Mouse (Mus musculus) adrenal gland, adult 8-10 months (tissue): ENCODE data around the gene Grk2. TPM values are rescaled to one million over a fixed set of nuclear protein-coding genes. Genes with fewer than 3 reads are reported as not detected.
"Not testable (repeated sequence)": the region's sequence is repeated elsewhere in the genome, so short reads cannot be mapped to it uniquely, and the experiment has no call there.

ENCODE experiments used
- DNase-seq: peaks from one replicate; pipeline ENCODE4 v3.0.0; 2022
- microRNA-seq, 2 experiments: library from miRNA; unstranded; fragments of <30 nt; microRNA quantifications; one replicate each; pipeline ENCODE4 v1.2.0; 2022
- total RNA-seq, 4 experiments: library from RNA; stranded (reverse); gene quantifications; 2 replicates each; pipeline ENCODE4 v1.2.4; 2022

Grk2 gene
- total RNA-seq, 4 experiments from 2014 or later, result 42.3 to 71.6 (median 53.0) TPM

GRCm38 (mm10) chr19:4268566-4269361 lies 37.3 kb downstream of the Grk2 start, which contains the start of gene Ssh3:
Ssh3 (minus strand) TSS chr19:4269180.
- peak; percentile 78 for DNase-seq

- DNase-seq, result no peak
Measured at GRCm38 (mm10) chr19:4265956-4266355, 40.1 kb downstream of the Grk2 start.

DNA sequence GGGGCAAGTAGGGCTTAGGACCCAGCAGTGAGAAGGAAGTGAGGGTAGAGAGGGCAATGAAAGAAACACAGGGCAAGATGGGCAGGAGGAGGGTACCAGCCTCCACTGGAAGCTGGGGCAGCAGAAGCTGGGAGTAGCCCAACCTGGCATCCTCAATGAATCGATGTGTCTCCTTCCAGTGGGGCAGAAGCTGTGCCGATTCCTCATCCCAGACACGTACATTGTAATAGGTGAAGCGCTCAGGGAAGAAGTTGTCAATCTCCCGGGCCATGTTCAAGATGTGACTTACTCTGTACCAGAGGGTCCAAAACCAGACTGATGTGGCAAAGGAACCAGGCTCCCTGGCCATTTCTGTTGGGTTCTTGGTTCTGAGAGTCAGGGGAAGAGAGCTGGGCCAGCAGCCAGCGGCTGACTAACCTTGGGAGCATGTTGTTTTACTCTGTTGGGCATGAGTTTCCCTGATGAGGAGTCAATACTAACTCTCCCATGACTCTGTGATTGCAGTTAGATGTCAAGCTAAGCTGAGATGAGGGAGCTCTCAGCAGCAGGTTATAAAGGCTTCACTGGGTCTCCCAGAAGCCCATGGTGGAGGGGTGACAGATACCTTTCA lies 41.7 kb downstream of the Grk2 start:
- no peak for DNase-seq

DNA sequence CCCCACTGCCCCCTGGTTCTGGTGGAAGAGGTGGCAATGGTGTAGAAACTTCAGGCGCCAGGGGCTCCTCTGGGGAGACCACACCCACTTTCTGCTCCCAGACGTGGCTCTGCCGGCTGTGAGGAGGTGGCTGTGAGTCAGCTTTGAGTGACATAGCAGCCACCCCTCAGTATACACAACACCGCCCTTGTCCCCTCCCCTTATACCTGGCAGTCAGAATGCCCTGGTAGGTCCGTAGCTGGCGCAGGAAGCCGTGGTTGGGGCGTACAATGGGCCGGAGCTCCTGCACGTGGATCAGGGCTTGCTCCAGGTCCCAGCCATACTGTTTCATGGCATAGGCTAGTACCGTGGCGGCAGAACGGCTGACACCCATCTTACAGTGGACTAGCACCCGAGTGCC lies 42.3 kb downstream of the Grk2 start:
- no peak for DNase-seq

DNA sequence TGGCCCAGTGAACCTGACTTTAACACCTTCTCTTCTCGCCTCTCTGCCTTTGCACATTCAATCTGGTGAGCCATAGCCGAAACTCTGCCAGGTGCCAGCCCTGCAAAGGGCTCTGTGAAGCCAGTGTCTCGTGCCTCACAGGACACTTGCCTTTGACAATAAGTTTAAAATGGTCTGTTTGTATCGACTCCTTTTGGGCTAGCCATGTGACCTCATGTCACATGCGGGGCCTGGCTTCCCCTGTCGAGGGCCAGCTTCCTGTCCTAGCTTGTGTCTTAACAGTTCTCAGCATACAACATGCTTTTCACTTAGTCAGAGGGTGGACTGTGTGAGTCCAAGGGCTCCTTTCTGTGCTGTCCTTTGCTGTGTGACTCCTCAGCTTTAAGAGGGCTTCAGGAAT lies 43.3 kb downstream of the Grk2 start:
- no peak for DNase-seq

DNA sequence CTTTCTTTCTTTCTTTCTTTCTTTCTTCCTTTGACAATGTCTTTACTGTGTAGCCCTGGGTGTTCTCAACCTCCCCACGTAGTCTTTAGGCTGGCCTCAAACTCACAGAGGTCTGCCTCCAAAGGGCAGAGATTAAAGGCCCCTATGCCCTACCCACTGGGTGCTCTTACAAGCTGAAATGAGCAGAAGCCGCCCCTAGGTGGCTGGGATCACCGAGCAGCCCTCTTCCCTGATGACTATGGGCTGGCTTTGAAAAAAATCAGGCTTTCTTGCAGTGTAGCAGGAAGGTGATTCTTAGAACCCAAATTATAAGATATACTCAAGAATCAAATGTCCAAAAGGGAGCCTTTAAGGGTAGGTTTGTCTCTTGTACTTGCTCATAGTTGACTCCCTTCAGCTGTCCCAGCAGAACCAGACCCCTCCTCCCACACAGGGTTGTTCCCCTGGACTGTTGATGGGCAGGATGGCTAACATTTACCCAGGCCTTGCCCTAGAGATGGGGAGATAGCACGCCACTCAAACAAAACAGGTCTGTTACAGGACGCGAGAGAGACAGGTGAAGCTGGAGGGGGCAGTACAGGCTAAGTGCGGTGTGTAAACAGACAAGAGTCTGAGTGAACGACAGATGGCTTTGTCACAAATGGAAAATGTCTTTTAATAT lies 44.9 kb downstream of the Grk2 start:
- no peak for DNase-seq

- no peak for DNase-seq
Measured at GRCm38 (mm10) chr19:4257897-4258252, 48.1 kb downstream of the Grk2 start.

DNA sequence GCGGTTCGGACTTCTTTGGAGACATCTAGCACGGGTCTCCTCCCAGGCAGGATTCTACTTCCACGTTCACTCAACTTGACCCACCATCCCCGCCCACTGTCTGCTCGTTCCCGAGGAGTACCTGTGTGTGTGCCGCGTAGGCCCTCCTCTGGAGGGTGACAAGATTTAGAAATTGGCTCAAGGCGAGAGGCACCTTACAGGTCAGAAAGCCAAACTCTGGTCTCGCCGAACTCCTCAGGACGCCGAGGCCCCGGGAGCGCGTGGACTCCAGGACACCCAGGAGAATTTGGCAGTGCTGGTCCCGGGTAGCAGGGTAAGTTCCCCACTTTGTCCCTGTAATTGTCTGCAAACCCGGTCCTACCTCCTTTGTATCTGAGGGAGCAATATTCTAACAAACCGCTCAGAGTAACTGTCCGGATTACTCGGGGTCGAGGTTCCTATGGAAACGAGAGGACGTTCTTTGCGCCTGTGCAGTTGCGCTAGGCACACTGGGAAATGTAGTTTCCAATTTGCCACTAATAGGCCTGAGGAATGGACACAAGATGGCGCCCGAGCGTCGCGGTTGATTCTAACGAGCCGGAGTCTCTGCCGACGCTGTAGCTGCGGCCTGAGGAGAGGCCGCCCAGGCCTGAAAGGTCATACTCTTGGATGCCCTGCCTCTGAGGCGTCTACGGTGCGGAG lies 48.7 kb downstream of the Grk2 start:
- peak; percentile 90 for DNase-seq

GRCm38 (mm10) chr19:4255583-4256162 lies 50.3 kb downstream of the Grk2 start:
- no peak for DNase-seq

DNA sequence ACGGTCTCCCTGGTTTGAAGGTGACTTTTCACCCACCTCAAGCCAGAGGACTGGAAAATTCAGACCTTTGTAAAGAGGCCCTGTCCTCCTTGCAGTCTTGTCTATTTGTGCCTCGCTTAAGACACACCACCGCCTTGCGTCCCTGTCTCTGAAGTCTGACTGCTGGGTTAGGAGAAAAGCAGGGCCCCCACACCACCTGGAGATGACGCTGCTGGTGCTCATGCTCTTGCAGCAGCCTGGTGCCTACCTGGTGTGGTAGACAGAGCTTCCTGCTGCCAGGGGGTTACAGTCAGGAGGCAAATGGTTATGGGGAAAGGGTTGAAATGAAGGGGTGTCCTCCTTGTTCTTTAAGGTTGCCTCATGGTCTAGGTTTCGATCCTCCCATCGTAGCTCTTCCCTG lies 51.8 kb downstream of the Grk2 start:
- DNase-seq, result no peak

- DNase-seq, result not testable (repeated sequence)
Measured at GRCm38 (mm10) chr19:4248683-4249082, 57.3 kb downstream of the Grk2 start.

GRCm38 (mm10) chr19:4247010-4247409 lies 59.0 kb downstream of the Grk2 start:
- no peak for DNase-seq

DNA sequence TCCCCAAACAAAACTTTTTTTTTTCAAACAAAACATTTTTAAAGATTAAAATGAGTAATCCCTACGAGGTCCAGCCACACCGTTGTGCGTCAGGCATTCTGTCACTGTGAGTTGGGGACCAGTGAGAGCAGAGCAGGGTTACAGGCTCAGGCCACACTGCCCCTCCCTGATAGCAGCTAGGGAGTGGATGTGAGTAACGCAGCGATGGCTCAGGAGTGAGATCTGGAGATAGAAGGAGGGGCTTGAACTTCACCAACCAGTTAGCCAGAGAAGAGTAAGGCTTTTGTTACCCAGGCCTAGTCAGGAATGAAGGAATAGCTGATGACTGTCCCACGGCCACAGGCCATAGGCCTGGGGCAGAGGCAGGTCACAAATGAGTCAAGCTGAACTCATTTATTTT lies 61.2 kb downstream of the Grk2 start:
- no peak for DNase-seq

- no peak for DNase-seq
Measured at GRCm38 (mm10) chr19:4242416-4242815, 63.6 kb downstream of the Grk2 start.

- DNase-seq, result no peak
Measured at GRCm38 (mm10) chr19:4240247-4240668, 65.8 kb downstream of the Grk2 start.

Small RNA genes lying within 50 kb of the gene (microRNA-seq; reads per million reads assigned to microRNA genes)
- 0.50 to 1.2 reads per million in 2 experiments for gene Mir6985

Other genes starting within 250 kb of the Grk2 start
- 1 to 10 TPM in 1 of 4 experiments, under 1 TPM in 3; 0.56 to 1.1 (median 0.77) TPM for gene Gstp3, start 246.7 kb downstream of the Grk2 start, total RNA-seq
- gene Cabp2, start 224.6 kb downstream of the Grk2 start, total RNA-seq, result not detected
- gene Cdk2ap2, start 209.0 kb downstream of the Grk2 start, total RNA-seq, result 100 to 1,000 TPM; 100 to 146 (median 129) TPM
- gene Pitpnm1, start 206.2 kb downstream of the Grk2 start, total RNA-seq, result 100 to 1,000 TPM in 1 of 4 experiments, 10 to 100 TPM in 3; 57.1 to 119 (median 84.1) TPM
- 100 to 1,000 TPM; 129 to 143 (median 134) TPM for gene Aip, start 180.4 kb downstream of the Grk2 start, total RNA-seq
- gene Gpr152, start 166.4 kb downstream of the Grk2 start, total RNA-seq, result under 1 TPM in 2 of 4 experiments, not detected in 2; 0.06 to 0.08 TPM
- under 1 TPM; 0.23 to 0.59 (median 0.39) TPM for gene Cabp4, start 162.2 kb downstream of the Grk2 start, total RNA-seq
- 100 to 1,000 TPM; 174 to 210 (median 184) TPM for gene Coro1b, start 157.6 kb downstream of the Grk2 start, total RNA-seq
- gene Ptprcap, start 152.6 kb downstream of the Grk2 start, total RNA-seq, result 1 to 10 TPM; 2.2 to 4.4 (median 3.4) TPM
- gene Rps6kb2, start 142.9 kb downstream of the Grk2 start, total RNA-seq, result 10 to 100 TPM; 29.2 to 53.0 (median 46.7) TPM
- gene Carns1, start 130.7 kb downstream of the Grk2 start, total RNA-seq, result 1 to 10 TPM; 3.6 to 6.8 (median 5.2) TPM
- 1 to 10 TPM; 1.6 to 2.8 (median 1.9) TPM for gene Tbc1d10c, start 114.9 kb downstream of the Grk2 start, total RNA-seq
- gene Ppp1ca, start 114.2 kb downstream of the Grk2 start, total RNA-seq, result 100 to 1,000 TPM; 371 to 396 (median 387) TPM
- 10 to 100 TPM in 3 of 4 experiments, 1 to 10 TPM in 1; 8.7 to 14.3 (median 11.9) TPM for gene Rad9a, start 104.6 kb downstream of the Grk2 start, total RNA-seq
- gene Clcf1, start 92.0 kb downstream of the Grk2 start, total RNA-seq, result 10 to 100 TPM in 1 of 4 experiments, 1 to 10 TPM in 3; 4.5 to 14.4 (median 7.6) TPM
- not detected for gene AC109138.7, start 91.9 kb downstream of the Grk2 start, total RNA-seq
- 10 to 100 TPM; 39.0 to 53.5 (median 52.4) TPM for gene Pold4, start 74.3 kb downstream of the Grk2 start, total RNA-seq
- gene Ssh3, start 37.0 kb downstream of the Grk2 start, total RNA-seq, result 10 to 100 TPM; 30.8 to 55.1 (median 46.6) TPM
- gene Ankrd13d, start 23.1 kb downstream of the Grk2 start, total RNA-seq, result 10 to 100 TPM in 1 of 4 experiments, 1 to 10 TPM in 3; 4.3 to 10.6 (median 6.8) TPM
- gene Kdm2a, start 92.1 kb upstream of the Grk2 start, total RNA-seq, result 100 to 1,000 TPM in 3 of 4 experiments, 10 to 100 TPM in 1; 88.6 to 150 (median 124) TPM
- 10 to 100 TPM; 29.8 to 48.0 (median 39.3) TPM for gene Rhod, start 133.2 kb upstream of the Grk2 start, total RNA-seq
- 10 to 100 TPM; 60.5 to 90.4 (median 73.7) TPM for gene Syt12, start 171.2 kb upstream of the Grk2 start, total RNA-seq
- gene 2010003K11Rik, start 192.4 kb upstream of the Grk2 start, total RNA-seq, result 10 to 100 TPM; 12.2 to 22.5 (median 20.2) TPM
- gene Pcx, start 204.2 kb upstream of the Grk2 start, total RNA-seq, result 100 to 1,000 TPM; 351 to 737 (median 517) TPM